Mouse (Mus musculus) hindbrain, embryonic 13.5 days (tissue): ENCODE results near the gene Slc7a1. TPM values are rescaled to one million over a fixed set of nuclear protein-coding genes. Genes with fewer than 3 reads are reported as not detected.

Experiments used
- ATAC-seq: fragments of 200-750 bp; cut with Nextera tagmentation; 2 replicates; pipeline ENCODE4 v1.8.0; 2017; ENCODE audit warnings: moderate TSS enrichment; ENCODE audit not compliant: low FRiP score
- H3K27ac ChIP-seq: fragments of 300-500 bp; sonication (generic); 2 replicates; pipeline ENCODE4 v1.5.1; 2015; ENCODE audit warnings: inconsistent platforms, mild to moderate bottlenecking, moderate library complexity
- H3K27me3 ChIP-seq: fragments of 300-500 bp; sonication (generic); 2 replicates; pipeline ENCODE4 v1.6.1; 2015; ENCODE audit warnings: mild to moderate bottlenecking, inconsistent platforms
- H3K36me3 ChIP-seq: fragments of 300-500 bp; sonication (generic); 2 replicates; pipeline ENCODE4 v1.6.1; 2015; ENCODE audit warnings: mild to moderate bottlenecking, inconsistent platforms
- H3K4me1 ChIP-seq: fragments of 300-500 bp; sonication (generic); replicated peaks from 2 replicates; pipeline ENCODE4 v1.6.1; 2015; ENCODE audit warnings: inconsistent platforms
- H3K4me2 ChIP-seq: fragments of 300-500 bp; sonication (generic); 2 replicates; pipeline ENCODE4 v1.6.1; 2015; ENCODE audit warnings: inconsistent platforms, mild to moderate bottlenecking, moderate library complexity
- H3K4me3 ChIP-seq: fragments of 300-500 bp; sonication (generic); 2 replicates; pipeline ENCODE4 v1.5.1; 2015; ENCODE audit warnings: mild to moderate bottlenecking, inconsistent platforms
- H3K9ac ChIP-seq: fragments of 300-500 bp; sonication (generic); 2 replicates; pipeline ENCODE4 v1.6.1; 2015; ENCODE audit warnings: mild to moderate bottlenecking, inconsistent platforms
- H3K9me3 ChIP-seq: fragments of 300-500 bp; sonication (generic); 2 replicates; pipeline ENCODE4 v1.6.1; 2016; ENCODE audit warnings: inconsistent platforms
- WGBS: fragments of 180-500 bp; shearing (Covaris S2); methylation state at CpG from one replicate; pipeline ENCODE4 v1.1.7; 2015; 5-methylcytosine and 5-hydroxymethylcytosine counted together
- polyA plus RNA-seq: library from polyadenylated mRNA; unstranded; fragments of >200 nt; fragmentation: Nextera tagmentation; extraction: Ambion mirVana; gene quantifications from 2 replicates; pipeline ENCODE4 v1.2.1, GENCODE M21; 2015

Gene Slc7a1
- polyA plus RNA-seq, 1 experiment from 2014 or later, result 29.6 TPM

DNA sequence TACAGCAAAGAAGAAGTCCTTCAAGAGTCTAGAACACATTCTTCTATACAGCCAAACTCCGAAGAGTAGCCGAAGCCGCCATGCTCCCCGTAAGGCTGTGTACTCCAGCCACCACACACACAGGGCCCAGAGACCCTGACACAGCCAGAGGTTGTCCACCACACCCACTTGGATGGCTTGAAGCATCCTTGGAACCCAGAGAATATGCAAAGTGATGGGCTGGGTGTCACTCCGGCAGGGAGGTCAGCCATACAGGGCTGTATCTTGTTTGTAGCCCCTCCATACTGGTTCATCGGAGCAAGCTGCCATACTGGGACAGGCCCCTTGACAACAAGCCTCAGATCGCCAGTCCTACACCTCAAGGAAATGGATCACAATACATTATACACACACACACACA is 37.4 kb downstream of the Slc7a1 start:
- Histone ChIP-seq H3K4me2 (no peak overlapping the region), H3K9ac (no peak overlapping the region), H3K4me1 (no peaks in the 10 kb centered on the region), H3K9me3 (no peaks in the 10 kb centered on the region), H3K36me3 (0 out of 2 replicates have a peak, but pooled peaks cover 2% of the 10 kb centered on the region), H3K27ac (no peak overlapping the region), H3K4me3 (no peak overlapping the region), H3K27me3 (no peaks in the 10 kb centered on the region)
- no peak for ATAC-seq
- 99% methylated on average over 7 of the region's 7 CpGs for WGBS

DNA sequence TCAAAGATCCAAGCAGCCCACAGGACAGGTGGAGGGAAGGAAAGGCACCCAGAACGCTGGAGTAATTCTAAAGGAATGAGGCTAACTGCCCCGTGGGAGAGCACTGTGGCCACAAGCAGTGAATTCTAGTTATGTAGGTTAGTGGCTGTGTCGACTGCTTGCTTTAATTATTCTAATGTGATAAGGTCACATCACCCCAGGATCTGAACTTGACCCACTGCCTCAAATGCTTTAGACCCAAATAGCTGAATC is 38.0 kb downstream of the Slc7a1 start:
- Histone ChIP-seq H3K36me3 (0 out of 2 replicates have a peak, but pooled peaks cover 2% of the 10 kb centered on the region), H3K27ac (no peak overlapping the region), H3K4me2 (no peak overlapping the region), H3K9me3 (no peaks in the 10 kb centered on the region), H3K4me1 (no peaks in the 10 kb centered on the region), H3K9ac (no peak overlapping the region), H3K27me3 (no peaks in the 10 kb centered on the region), H3K4me3 (no peak overlapping the region)
- no peak for ATAC-seq
- WGBS, result 60% methylated on average over 3 of the region's 3 CpGs

GRCm38 (mm10) chr5:148360922-148361758 is 38.6 kb downstream of the Slc7a1 start:
- no peak for ATAC-seq
- 79% methylated on average over 16 of the region's 16 CpGs for WGBS
- 0 out of 2 replicates have a peak, but pooled peaks cover 2% of the 10 kb centered on the region for H3K36me3 ChIP-seq
- H3K9ac ChIP-seq, result no peak overlapping the region
- H3K27me3 ChIP-seq, result no peaks in the 10 kb centered on the region
- H3K27ac ChIP-seq, result no peak overlapping the region
- no peak overlapping the region for H3K4me3 ChIP-seq
- H3K4me2 ChIP-seq, result no peak overlapping the region
- H3K4me1 ChIP-seq, result no peaks in the 10 kb centered on the region
- no peaks in the 10 kb centered on the region for H3K9me3 ChIP-seq

DNA sequence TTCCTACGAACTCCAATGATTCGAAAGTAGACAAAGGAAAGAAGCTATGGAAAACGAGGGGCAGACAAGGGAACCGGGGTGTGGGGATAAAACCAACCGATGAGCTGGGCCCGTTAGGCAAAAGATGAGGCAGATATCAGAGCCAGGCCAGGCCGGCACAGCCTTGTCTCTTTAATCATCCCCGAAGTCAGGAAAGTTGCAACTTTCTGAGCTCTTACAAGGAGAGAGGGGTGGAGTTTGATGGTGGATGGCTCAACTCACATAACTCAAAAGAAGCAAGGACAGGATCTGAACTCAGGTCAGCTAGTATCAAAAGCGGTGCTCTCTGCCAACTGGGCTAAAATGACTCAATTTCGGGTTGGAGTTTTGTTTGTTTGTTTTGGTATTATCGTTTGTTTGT is 40.6 kb downstream of the Slc7a1 start:
- Histone ChIP-seq H3K4me3 (no peak overlapping the region), H3K9me3 (no peaks in the 10 kb centered on the region), H3K4me2 (no peak overlapping the region), H3K4me1 (no peaks in the 10 kb centered on the region), H3K27ac (no peak overlapping the region), H3K27me3 (no peaks in the 10 kb centered on the region), H3K9ac (no peak overlapping the region), H3K36me3 (no peaks in the 10 kb centered on the region)
- no peak for ATAC-seq
- 92% methylated on average over 11 of the region's 11 CpGs for WGBS

DNA sequence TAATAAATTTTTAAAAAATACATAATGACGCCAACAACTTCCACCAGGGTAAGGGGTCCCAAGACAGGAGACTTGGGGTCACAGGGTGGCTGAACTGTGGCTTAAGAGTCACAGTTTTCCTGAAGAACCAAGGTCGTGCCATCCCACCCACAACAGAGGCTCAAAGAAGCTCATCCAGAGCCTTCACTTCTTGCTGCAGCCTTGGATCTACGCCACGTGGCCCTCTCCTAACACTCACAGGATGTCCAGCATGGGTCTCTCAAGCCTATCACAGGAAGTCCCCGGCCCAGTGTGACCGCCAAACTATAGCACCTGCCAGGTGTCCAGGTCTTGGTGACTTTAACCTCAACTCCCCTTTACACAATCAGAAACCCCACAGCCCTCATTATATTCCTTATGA is 42.5 kb downstream of the Slc7a1 start:
- Histone ChIP-seq H3K4me2 (no peak overlapping the region), H3K9ac (no peak overlapping the region), H3K9me3 (no peaks in the 10 kb centered on the region), H3K36me3 (no peaks in the 10 kb centered on the region), H3K27ac (no peak overlapping the region), H3K27me3 (no peaks in the 10 kb centered on the region), H3K4me1 (no peaks in the 10 kb centered on the region), H3K4me3 (no peak overlapping the region)
- ATAC-seq, result no peak
- 91% methylated on average over 6 of the region's 6 CpGs for WGBS

DNA sequence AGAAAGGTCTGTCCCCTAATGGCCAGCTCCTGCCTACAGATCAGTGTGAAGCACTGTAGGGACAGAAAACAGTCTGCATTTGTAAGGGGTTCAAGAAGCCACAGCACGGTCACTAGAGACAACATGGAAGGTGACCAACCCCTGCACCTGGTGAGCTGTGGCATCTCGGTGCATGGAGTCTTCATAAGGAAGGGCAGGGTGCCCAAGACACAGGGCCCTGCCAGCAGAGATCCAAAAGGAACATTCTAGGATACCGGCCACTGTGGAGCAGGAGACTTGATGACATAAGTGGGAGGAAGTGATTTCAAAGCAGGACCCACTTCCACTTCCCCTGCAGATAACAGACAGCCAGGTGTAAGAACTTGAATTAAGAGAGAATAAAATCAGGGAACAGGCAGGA is 43.9 kb downstream of the Slc7a1 start:
- H3K9me3 ChIP-seq, result no peaks in the 10 kb centered on the region
- 91% methylated on average over 3 of the region's 3 CpGs for WGBS
- H3K4me2 ChIP-seq, result no peak overlapping the region
- H3K27me3 ChIP-seq, result no peaks in the 10 kb centered on the region
- H3K27ac ChIP-seq, result no peak overlapping the region
- H3K4me3 ChIP-seq, result no peak overlapping the region
- no peak overlapping the region for H3K9ac ChIP-seq
- ATAC-seq, result no peak
- H3K36me3 ChIP-seq, result no peaks in the 10 kb centered on the region
- H3K4me1 ChIP-seq, result no peaks in the 10 kb centered on the region

DNA sequence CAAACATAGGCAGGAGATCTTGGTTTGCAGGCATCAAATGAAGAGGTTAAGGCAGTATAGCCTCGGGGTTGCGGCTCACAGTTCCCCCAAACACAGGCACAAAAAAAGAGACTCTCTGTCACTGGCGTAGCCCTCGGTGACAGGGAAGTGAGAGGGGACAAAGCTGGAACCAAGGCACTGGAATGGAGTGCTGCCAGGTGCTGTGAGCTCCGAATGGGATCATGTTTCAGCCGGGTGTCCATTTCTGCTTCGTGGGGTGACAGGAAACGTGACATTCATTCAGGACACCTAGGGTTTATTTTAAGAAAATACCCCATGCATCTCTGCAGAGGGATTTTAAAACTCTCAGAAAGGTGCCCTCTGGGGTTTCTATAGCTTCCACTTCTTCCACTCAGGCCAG is 45.2 kb downstream of the Slc7a1 start:
- Histone ChIP-seq H3K27me3 (no peaks in the 10 kb centered on the region), H3K4me2 (no peak overlapping the region), H3K4me3 (no peak overlapping the region), H3K36me3 (no peaks in the 10 kb centered on the region), H3K27ac (no peak overlapping the region), H3K4me1 (peaks cover 8% of the 10 kb centered on the region), H3K9me3 (no peaks in the 10 kb centered on the region), H3K9ac (no peak overlapping the region)
- 76% methylated on average over 8 of the region's 8 CpGs for WGBS
- ATAC-seq, result no peak

- WGBS, result 88% methylated on average over 16 of the region's 16 CpGs
- no peak overlapping the region for H3K4me3 ChIP-seq
- ATAC-seq, result no peak
Measured at GRCm38 (mm10) chr5:148353429-148353828, 46.3 kb downstream of the Slc7a1 start.

DNA sequence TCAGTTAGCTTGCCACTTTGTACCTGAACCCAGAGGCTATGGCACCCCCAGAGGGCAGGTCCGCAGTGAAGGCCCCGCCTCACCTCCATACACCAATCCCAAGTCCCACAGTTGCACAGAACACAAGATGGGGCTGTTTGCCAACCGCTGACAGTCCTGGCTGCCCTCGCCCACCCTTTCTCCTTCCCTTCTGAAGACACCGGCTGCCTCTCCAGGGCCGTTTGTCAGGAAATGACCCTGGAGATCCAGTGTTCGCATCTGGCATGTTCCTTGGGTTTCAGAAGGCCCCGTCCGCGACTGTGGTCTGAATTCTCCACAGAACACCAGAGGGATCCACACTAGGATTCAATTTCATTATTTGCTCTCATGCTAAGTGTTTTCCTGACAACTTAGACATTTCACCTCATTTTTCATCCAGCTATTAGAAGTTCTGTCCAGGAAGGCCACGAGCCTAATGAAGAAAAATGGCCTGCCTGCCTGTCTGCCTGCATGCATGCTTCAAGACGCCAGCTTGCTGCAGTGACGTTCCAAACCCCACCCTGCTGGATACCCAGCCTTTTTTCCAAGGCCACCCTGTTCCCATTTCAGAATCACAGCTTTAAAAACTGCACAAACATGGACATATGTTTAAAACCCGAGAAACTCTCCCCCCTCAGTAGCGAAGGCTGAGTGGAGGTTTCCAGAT is 50.2 kb downstream of the Slc7a1 start:
- Histone ChIP-seq H3K27me3 (no peaks in the 10 kb centered on the region), H3K4me3 (no peak overlapping the region), H3K4me1 (peaks cover 15% of the 10 kb centered on the region), H3K9me3 (no peaks in the 10 kb centered on the region), H3K4me2 (no peak overlapping the region), H3K9ac (no peak overlapping the region; the same call in 1 of the 2 replicates), H3K27ac (peak overlapping the region; percentile 76), H3K36me3 (no peaks in the 10 kb centered on the region)
- peak; percentile 43; the same call in 1 of the 2 replicates for ATAC-seq
- WGBS, result 66% methylated on average over 15 of the region's 15 CpGs

More at GRCm38 (mm10) chr5:148353429-148353828, 46.3 kb downstream of the Slc7a1 start:
- H3K27ac ChIP-seq, result no peak overlapping the region
- no peaks in the 10 kb centered on the region for H3K36me3 ChIP-seq
- no peaks in the 10 kb centered on the region for H3K9me3 ChIP-seq
- peaks cover 15% of the 10 kb centered on the region for H3K4me1 ChIP-seq
- no peaks in the 10 kb centered on the region for H3K27me3 ChIP-seq
- no peak overlapping the region for H3K4me2 ChIP-seq
- H3K9ac ChIP-seq, result no peak overlapping the region

- Histone ChIP-seq H3K9me3 (no peaks in the 10 kb centered on the region), H3K4me3 (no peak overlapping the region), H3K9ac (no peak overlapping the region), H3K27me3 (no peaks in the 10 kb centered on the region), H3K27ac (no peak overlapping the region), H3K4me2 (no peak overlapping the region), H3K4me1 (peaks cover 15% of the 10 kb centered on the region), H3K36me3 (no peaks in the 10 kb centered on the region)
- ATAC-seq, result no peak
- WGBS, result 72% methylated on average over 8 of the region's 8 CpGs
Measured at GRCm38 (mm10) chr5:148348153-148348552, 51.6 kb downstream of the Slc7a1 start.

GRCm38 (mm10) chr5:148346543-148346942 is 53.2 kb downstream of the Slc7a1 start:
- WGBS, result 80% methylated on average over 8 of the region's 8 CpGs
- H3K27ac ChIP-seq, result no peak overlapping the region
- no peak overlapping the region for H3K9ac ChIP-seq
- no peaks in the 10 kb centered on the region for H3K36me3 ChIP-seq
- peaks cover 28% of the 10 kb centered on the region for H3K4me1 ChIP-seq
- no peak for ATAC-seq
- no peaks in the 10 kb centered on the region for H3K27me3 ChIP-seq
- H3K4me2 ChIP-seq, result no peak overlapping the region
- H3K4me3 ChIP-seq, result no peak overlapping the region
- no peaks in the 10 kb centered on the region for H3K9me3 ChIP-seq

GRCm38 (mm10) chr5:148344374-148344773 is 55.3 kb downstream of the Slc7a1 start:
- H3K27ac ChIP-seq, result no peak overlapping the region
- no peak for ATAC-seq
- H3K4me3 ChIP-seq, result no peak overlapping the region
- 0 out of 2 replicates have a peak, but pooled peaks cover 3% of the 10 kb centered on the region for H3K36me3 ChIP-seq
- peaks cover 19% of the 10 kb centered on the region for H3K4me1 ChIP-seq
- no peak overlapping the region for H3K4me2 ChIP-seq
- H3K9me3 ChIP-seq, result no peaks in the 10 kb centered on the region
- no peaks in the 10 kb centered on the region for H3K27me3 ChIP-seq
- no peak overlapping the region for H3K9ac ChIP-seq
- WGBS, result 84% methylated on average over 5 of the region's 5 CpGs
